Mouse (Mus musculus) midbrain, embryonic 15.5 days (tissue): ENCODE measurements around the gene Ubxn10. TPM values are rescaled to one million over a fixed set of nuclear protein-coding genes. Genes with fewer than 3 reads are reported as not detected.

Experiments used
- ATAC-seq: fragments of 200-750 bp; cut with Nextera tagmentation; replicated peaks from 2 replicates; pipeline ENCODE4 v1.8.0; 2017; ENCODE audit warnings: moderate TSS enrichment
- H3K27ac ChIP-seq: fragments of 300-500 bp; sonication (generic); 2 replicates; pipeline ENCODE4 v1.5.1; 2015; ENCODE audit warnings: mild to moderate bottlenecking, inconsistent platforms
- H3K27me3 ChIP-seq: fragments of 300-500 bp; sonication (generic); replicated peaks from 2 replicates; pipeline ENCODE4 v1.6.1; 2015; ENCODE audit warnings: inconsistent platforms
- H3K36me3 ChIP-seq: fragments of 300-500 bp; sonication (generic); replicated peaks from 2 replicates; pipeline ENCODE4 v1.6.1; 2015; ENCODE audit warnings: inconsistent platforms
- H3K4me1 ChIP-seq: fragments of 300-500 bp; sonication (generic); 2 replicates; pipeline ENCODE4 v1.6.1; 2015; ENCODE audit warnings: inconsistent platforms
- H3K4me2 ChIP-seq: fragments of 300-500 bp; sonication (generic); 2 replicates; pipeline ENCODE4 v1.6.1; 2015; ENCODE audit warnings: inconsistent platforms, mild to moderate bottlenecking, moderate library complexity
- H3K4me3 ChIP-seq: fragments of 300-500 bp; sonication (generic); 2 replicates; pipeline ENCODE4 v1.5.1; 2015; ENCODE audit warnings: mild to moderate bottlenecking, inconsistent platforms
- H3K9ac ChIP-seq: fragments of 300-500 bp; sonication (generic); 2 replicates; pipeline ENCODE4 v1.6.1; 2015; ENCODE audit warnings: mild to moderate bottlenecking, inconsistent platforms
- H3K9me3 ChIP-seq: fragments of 300-500 bp; sonication (generic); 2 replicates; pipeline ENCODE4 v1.6.1; 2016; ENCODE audit warnings: inconsistent platforms
- WGBS: fragments of 180-500 bp; shearing (Covaris S2); methylation state at CpG from one replicate; pipeline ENCODE4 v1.1.7; 2015; ENCODE audit warnings: mixed read lengths; 5-methylcytosine and 5-hydroxymethylcytosine counted together
- polyA plus RNA-seq: library from polyadenylated mRNA; unstranded; fragments of >200 nt; fragmentation: Nextera tagmentation; extraction: Ambion mirVana; gene quantifications from 2 replicates; pipeline ENCODE4 v1.2.1, GENCODE M21; 2015

The Ubxn10 gene
- polyA plus RNA-seq, 1 experiment from 2014 or later, result 4.3 TPM

DNA sequence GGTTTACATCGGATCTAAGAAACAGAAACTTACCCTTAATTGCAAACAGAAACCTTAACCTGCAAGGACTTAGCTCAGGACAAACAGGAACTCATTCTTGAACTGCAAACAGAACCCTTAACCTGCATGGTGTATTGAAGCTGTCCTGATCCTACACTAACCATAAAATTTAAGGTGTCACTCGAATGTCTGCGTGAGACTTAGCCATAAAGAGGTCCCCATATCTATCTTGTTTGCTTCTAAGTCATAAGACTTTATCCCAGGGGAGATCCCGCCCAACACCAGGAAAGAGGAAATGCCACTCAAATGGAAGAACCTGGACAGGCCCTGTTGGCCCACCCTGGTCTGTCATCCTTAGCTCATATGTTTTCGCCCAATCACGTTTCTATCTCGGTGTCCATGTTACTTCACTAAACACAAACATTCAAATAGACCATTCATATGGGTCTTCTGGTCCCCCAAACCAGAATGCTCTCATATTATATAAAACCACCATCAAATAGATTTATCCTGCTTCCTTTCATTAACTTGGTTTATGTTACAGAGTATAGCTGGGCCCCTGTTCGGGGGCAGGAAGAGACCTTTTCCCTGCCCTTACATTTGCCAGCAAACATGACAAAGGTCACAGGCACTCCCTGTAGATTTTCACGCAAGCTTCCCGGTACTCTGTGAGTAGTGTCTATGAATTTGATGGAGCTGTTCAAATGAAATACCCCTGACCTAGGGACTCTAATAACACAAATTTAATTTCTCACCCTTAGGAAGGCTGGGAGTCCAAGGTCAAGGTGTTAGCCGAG lies 66.7 kb downstream of the Ubxn10 start:
- Histone ChIP-seq H3K27ac (no peak overlapping the region), H3K4me1 (peaks cover 7% of the 10 kb centered on the region; the same call in 1 of the 2 replicates), H3K27me3 (peaks cover 5% of the 10 kb centered on the region; the same call in 1 of the 2 replicates), H3K4me3 (no peak overlapping the region), H3K9me3 (no peaks in the 10 kb centered on the region), H3K9ac (no peak overlapping the region), H3K36me3 (no peaks in the 10 kb centered on the region), H3K4me2 (no peak overlapping the region)
- 84% methylated on average over 11 of the region's 11 CpGs for WGBS
- no peak for ATAC-seq

DNA sequence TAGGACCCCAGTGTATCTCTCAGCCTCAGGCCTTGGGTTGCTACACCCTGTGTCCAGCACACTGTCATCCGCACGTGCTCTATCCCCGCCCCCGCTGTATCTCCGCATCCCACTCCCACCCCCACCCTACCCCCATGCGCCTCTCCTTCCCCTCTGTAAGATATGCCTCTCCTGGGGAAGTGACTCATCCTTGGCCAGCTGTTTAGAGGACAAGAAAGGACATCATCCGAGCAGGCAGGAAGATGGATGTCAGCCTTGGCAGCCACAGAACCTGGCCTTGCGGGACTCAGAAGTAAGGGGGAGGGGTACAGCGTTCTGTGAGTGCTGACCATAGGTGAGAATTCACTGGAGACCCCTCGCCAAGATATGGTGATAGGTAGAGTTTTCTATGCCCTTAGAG lies 70.4 kb downstream of the Ubxn10 start:
- no peaks in the 10 kb centered on the region for H3K36me3 ChIP-seq
- 74% methylated on average over 10 of the region's 10 CpGs for WGBS
- no peaks in the 10 kb centered on the region for H3K4me1 ChIP-seq
- H3K27ac ChIP-seq, result no peak overlapping the region
- no peak for ATAC-seq
- H3K9ac ChIP-seq, result no peak overlapping the region
- H3K9me3 ChIP-seq, result no peaks in the 10 kb centered on the region
- H3K27me3 ChIP-seq, result no peaks in the 10 kb centered on the region
- H3K4me2 ChIP-seq, result no peak overlapping the region
- no peak overlapping the region for H3K4me3 ChIP-seq

DNA sequence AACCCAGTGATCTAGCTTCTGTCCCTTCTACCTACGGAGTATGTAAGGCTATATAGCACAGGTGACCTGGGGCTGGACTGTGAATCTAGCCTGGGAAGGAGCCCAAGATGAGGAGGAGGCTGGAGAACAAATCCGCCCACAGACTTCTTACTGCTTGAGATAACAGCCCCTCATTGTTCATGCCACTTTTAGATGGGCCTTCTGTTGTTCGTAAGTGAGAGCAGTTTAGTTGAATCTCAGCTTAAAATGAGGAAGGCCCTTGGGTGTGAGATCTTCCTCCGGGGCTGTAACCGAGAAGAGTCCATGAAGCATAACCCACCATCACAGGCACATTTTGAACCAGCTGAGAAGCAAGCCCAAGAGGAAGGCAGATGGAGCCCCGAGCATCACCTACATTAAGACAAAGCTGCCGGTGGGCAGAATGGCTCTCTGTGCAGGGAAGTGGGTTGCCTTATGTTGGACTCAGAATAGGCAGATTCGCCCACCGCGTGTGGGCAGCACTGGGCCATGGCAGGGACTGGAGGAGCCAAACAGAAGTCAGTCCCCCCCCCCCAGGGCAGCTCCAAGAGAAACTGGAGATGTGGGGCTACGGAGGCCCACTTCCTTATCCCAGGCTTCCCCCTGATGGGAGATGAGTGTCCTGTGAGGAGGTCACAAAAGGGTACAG lies 76.9 kb downstream of the Ubxn10 start:
- no peak overlapping the region for H3K9ac ChIP-seq
- H3K4me3 ChIP-seq, result no peak overlapping the region
- H3K27ac ChIP-seq, result no peak overlapping the region
- 82% methylated on average over 11 of the region's 11 CpGs for WGBS
- no peak overlapping the region for H3K4me2 ChIP-seq
- no peaks in the 10 kb centered on the region for H3K4me1 ChIP-seq
- H3K27me3 ChIP-seq, result no peaks in the 10 kb centered on the region
- no peak for ATAC-seq
- H3K9me3 ChIP-seq, result no peaks in the 10 kb centered on the region
- no peaks in the 10 kb centered on the region for H3K36me3 ChIP-seq

Other genes starting within 250 kb of the Ubxn10 start
- gene Vwa5b1, start 101.3 kb downstream of the Ubxn10 start, polyA plus RNA-seq, result 1.9 and 2.4 TPM in 2 replicates
- 0.74 and 1.1 TPM in 2 replicates for gene Pla2g2c, start 12.4 kb downstream of the Ubxn10 start, polyA plus RNA-seq
- 0.06 and 0.13 TPM in 2 replicates for gene Pla2g2f, start 20.5 kb upstream of the Ubxn10 start, polyA plus RNA-seq
- 0.10 and 0.31 TPM in 2 replicates for gene Pla2g2d, start 38.6 kb upstream of the Ubxn10 start, polyA plus RNA-seq
- 0.46 and 0.75 TPM in 2 replicates for gene Pla2g5, start 126.3 kb upstream of the Ubxn10 start, polyA plus RNA-seq
- gene Gm13030, start 136.8 kb upstream of the Ubxn10 start, polyA plus RNA-seq, result not detected in 2 replicates
- not detected in 2 replicates for gene Pla2g2e, start 140.8 kb upstream of the Ubxn10 start, polyA plus RNA-seq
- gene Otud3, start 176.8 kb upstream of the Ubxn10 start, polyA plus RNA-seq, result 2.4 and 2.8 TPM in 2 replicates
- gene Rnf186, start 229.9 kb upstream of the Ubxn10 start, polyA plus RNA-seq, result 0.58 TPM in 1 of 2 replicates, not detected in the other
- gene Tmco4, start 235.7 kb upstream of the Ubxn10 start, polyA plus RNA-seq, result 0.64 and 0.75 TPM in 2 replicates